Comparison of ENCODE assay signal across 8 mouse cellular contexts in the genomic region with DNA sequence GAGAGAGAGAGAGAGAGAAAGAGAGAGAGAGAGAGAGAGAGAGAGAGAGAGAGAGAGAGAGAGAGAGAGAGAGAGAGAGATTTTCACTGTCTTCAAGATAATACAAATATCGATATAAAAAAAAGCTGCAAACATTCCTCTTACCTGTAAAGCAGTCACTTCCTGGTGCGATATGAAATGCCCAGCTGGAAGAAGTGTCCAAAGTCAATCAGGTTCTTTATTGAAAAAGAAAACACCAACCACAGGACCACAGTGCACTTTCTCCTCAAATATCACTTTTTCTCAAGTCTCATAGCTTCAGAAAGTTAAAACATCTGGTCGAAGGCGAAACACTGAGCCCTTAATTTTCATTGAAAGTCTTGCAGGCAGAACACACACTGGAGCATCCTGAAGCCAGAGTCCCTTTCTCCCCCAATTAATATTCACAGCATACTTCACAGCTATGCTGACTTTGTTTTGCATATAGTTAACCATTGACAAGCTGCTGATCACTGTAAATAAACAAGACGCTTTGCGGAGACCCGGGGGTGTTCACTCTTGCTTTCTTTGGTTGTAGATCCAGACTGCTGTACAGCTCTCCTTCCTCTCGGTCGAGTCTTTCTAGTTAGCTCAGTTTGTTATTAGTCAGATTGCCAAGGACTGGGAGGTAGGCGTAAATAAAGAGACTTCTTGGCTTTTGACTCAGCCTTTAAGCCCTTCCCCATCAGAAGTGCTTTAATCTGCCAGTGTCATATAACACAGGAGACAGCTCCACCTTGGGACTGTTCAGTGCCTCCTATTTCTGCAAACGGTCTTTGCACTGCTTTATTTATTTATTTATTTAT. TPM values are rescaled to one million over a fixed set of nuclear protein-coding genes. Genes with fewer than 3 reads are reported as not detected.
A peak's percentile ranks its signal among the peaks of the same experiment; 100 is the strongest.
DNase-seq lines count a peak whose midpoint lies in the region; ATAC-seq lines count a peak whose summit lies in the region.

A gene (minus strand): TSS at position 666 of the 824 bp plus-strand sequence.

- peak within 1 kb of the TSS; percentile 48 for H3K4me2 ChIP-seq in embryonic facial prominence, embryonic 15.5 days (replicated peaks)
- peak within 1 kb of the TSS; percentile 42 for H3K4me2 ChIP-seq in kidney, embryonic 16.5 days (replicated peaks; ENCODE audit: low read depth, low read length)
- peak within 1 kb of the TSS; percentile 53 for H3K4me2 ChIP-seq in midbrain, embryonic 13.5 days (replicated peaks)

- peak within 1 kb of the TSS; percentile 37 for H3K9ac ChIP-seq in embryonic facial prominence, embryonic 15.5 days
- 0 out of 2 replicates have a peak within 1 kb of the TSS, but pooled peaks have one; percentile 19 for H3K9ac ChIP-seq in kidney, embryonic 16.5 days (replicated peaks; ENCODE audit: low read length)
- peak within 1 kb of the TSS; percentile 55 for H3K9ac ChIP-seq in midbrain, embryonic 13.5 days (replicated peaks)

- WGBS in embryonic facial prominence, embryonic 15.5 days, result 6% methylated on average over 11 of the region's 11 CpGs
- 37% methylated on average over 11 of the region's 11 CpGs for WGBS in kidney, embryonic 16.5 days
- 32% methylated on average over 11 of the region's 11 CpGs for WGBS in midbrain, embryonic 13.5 days

- ATAC-seq in embryonic facial prominence, embryonic 15.5 days (ENCODE audit: insufficient number of reproducible peaks, low FRiP score, low TSS enrichment, low read depth), result peak; percentile 88
- ATAC-seq in kidney, embryonic 16.5 days (ENCODE audit: low FRiP score, low TSS enrichment), result peak; percentile 88
- ATAC-seq in midbrain, embryonic 13.5 days, result peak; percentile 93
- no peak; the same call in 1 of the 2 replicates for ATAC-seq in cerebellum, adult (ENCODE audit: insufficient number of reproducible peaks, low FRiP score, low TSS enrichment)

- H3K4me3 ChIP-seq in embryonic facial prominence, embryonic 15.5 days (replicated peaks), result peak within 1 kb of the TSS; percentile 48
- peak within 1 kb of the TSS; percentile 32 for H3K4me3 ChIP-seq in kidney, embryonic 16.5 days (ENCODE audit: low read length)
- H3K4me3 ChIP-seq in midbrain, embryonic 13.5 days (replicated peaks), result peak within 1 kb of the TSS; percentile 37

- no peaks in the 10 kb centered on the region for H3K9me3 ChIP-seq in embryonic facial prominence, embryonic 15.5 days (replicated peaks)
- H3K9me3 ChIP-seq in kidney, embryonic 16.5 days (ENCODE audit: low read length), result no peaks in the 10 kb centered on the region
- H3K9me3 ChIP-seq in midbrain, embryonic 13.5 days, result no peaks in the 10 kb centered on the region

- peaks cover 18% of the 10 kb centered on the region for H3K36me3 ChIP-seq in embryonic facial prominence, embryonic 15.5 days
- H3K36me3 ChIP-seq in kidney, embryonic 16.5 days (ENCODE audit: insufficient read depth, low read length), result no peaks in the 10 kb centered on the region
- no peaks in the 10 kb centered on the region for H3K36me3 ChIP-seq in midbrain, embryonic 13.5 days

- H3K27me3 ChIP-seq in embryonic facial prominence, embryonic 15.5 days, result no peaks in the 10 kb centered on the region
- H3K27me3 ChIP-seq in kidney, embryonic 16.5 days (ENCODE audit: insufficient read depth, low read length), result no peaks in the 10 kb centered on the region
- H3K27me3 ChIP-seq in midbrain, embryonic 13.5 days, result 0 out of 2 replicates have a peak, but pooled peaks cover 4% of the 10 kb centered on the region

- peak within 1 kb of the TSS; percentile 82 for H3K27ac ChIP-seq in embryonic facial prominence, embryonic 15.5 days (replicated peaks)
- no peak within 1 kb of the TSS for H3K27ac ChIP-seq in kidney, embryonic 16.5 days (ENCODE audit: low read length)
- H3K27ac ChIP-seq in midbrain, embryonic 13.5 days, result no peak within 1 kb of the TSS

- DNase-seq in kidney, adult 11 months, result peak; percentile 6
- no peak for DNase-seq in kidney, postnatal 25 days
- no peak for DNase-seq in spleen, postnatal 10 days (ENCODE audit: low spot score in 2 of 2)
- DNase-seq in spleen, postnatal 36 days (ENCODE audit: low spot score in 2 of 2), result no peak

- no peaks in the 10 kb centered on the region for H3K4me1 ChIP-seq in embryonic facial prominence, embryonic 15.5 days
- no peaks in the 10 kb centered on the region for H3K4me1 ChIP-seq in kidney, embryonic 16.5 days (ENCODE audit: insufficient read depth, low read length)
- H3K4me1 ChIP-seq in midbrain, embryonic 13.5 days (replicated peaks), result peaks cover 10% of the 10 kb centered on the region; the same call in 1 of the 2 replicates

RNA-seq across cellular contexts. Expression of the gene that starts here (rescaled TPM):
- 18.7 and 20.0 TPM in 2 replicates for polyA plus RNA-seq in embryonic facial prominence, embryonic 15.5 days (2015; fragmentation: Nextera tagmentation; extraction: Ambion mirVana)
- polyA plus RNA-seq in kidney, embryonic 16.5 days (2015; fragmentation: Nextera tagmentation; extraction: Ambion mirVana), result 3.6 and 4.1 TPM in 2 replicates
- polyA plus RNA-seq in midbrain, embryonic 13.5 days (2015; fragmentation: Nextera tagmentation; extraction: Ambion mirVana), result 3.1 and 3.4 TPM in 2 replicates
